Mouse (Mus musculus): Measurements from ENCODE around the gene Commd7. TPM values are rescaled to one million over a fixed set of nuclear protein-coding genes. Genes with fewer than 3 reads are reported as not detected.
"Not testable (repeated sequence)": the region's sequence is repeated elsewhere in the genome, so short reads cannot be mapped to it uniquely, and the experiment has no call there.

Gene Commd7
- total RNA-seq (2015; ENCODE audit: low replicate concordance) (9.2 and 18.8 TPM in 2 replicates), total RNA-seq (2017; ENCODE audit: low replicate concordance) (2.4 and 4.3 TPM in 2 replicates)

DNA sequence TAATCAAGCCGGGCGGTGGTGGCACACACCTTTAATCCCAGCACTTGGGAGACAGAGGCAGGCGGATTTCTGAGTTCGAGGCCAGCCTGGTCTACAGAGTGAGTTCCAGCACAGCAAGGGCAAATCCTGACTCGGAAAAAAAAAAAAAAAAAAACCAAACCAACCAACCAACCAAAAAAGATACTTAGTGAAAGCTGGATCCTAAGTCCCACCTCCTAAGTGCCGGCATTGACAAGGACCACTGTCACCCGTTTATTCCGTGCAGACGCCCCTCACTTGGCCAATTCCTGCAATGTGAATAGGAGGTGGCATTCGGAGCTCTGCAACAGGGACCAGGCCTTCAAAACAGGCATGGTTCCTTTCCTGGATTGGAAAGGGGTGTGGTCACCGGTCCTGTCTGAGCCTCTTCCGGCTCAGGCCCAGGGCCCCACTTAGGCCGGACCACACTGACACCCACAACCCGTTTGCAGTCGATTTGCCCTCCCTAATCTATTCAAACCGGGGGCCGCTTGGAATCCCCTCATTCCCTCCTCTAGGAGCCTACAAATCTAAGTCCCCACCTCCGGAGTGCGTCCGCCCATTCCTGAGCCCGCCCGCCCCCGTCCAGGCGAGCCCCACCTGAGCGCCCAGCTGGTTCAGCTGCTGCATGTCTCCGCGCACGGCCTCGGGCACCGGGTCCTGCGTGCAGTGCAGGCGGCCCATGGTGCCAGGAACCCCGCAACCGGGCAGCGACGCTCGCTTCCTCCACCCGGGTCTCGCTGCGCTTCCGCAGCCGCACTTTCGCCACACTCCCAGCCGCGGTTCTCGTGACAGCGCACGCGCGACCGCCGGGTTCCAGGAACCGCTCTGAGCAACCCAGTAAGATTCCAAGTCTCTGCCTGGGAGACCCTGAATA is at the start of gene Commd7:
Commd7 (minus strand) TSS at position 806 of the 895 bp plus-strand sequence.
- peak; percentile 82 for ATAC-seq (replicated peaks; ENCODE audit: low FRiP score, poor library complexity, severe bottlenecking)

DNA sequence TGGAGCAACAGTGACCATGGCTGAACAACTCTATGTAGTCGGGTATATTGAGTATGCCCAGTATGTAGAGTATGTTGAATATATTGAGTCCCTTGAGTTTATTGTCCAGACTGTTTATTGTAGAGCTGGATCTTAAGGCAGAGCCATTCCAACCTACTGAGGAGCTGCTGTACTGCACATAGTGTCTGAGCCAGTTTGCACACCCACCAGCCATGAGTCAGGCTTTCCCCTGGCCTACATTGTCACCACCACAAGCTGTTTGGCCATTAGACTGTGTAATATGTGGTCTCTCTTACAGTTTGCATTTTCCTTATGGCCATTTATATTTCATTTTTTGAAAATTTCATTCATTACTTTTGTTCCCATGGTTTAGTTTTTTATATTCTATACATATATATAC is 47.4 kb upstream of the Commd7 start:
- ATAC-seq (replicated peaks; ENCODE audit: low FRiP score, poor library complexity, severe bottlenecking): no peak

DNA sequence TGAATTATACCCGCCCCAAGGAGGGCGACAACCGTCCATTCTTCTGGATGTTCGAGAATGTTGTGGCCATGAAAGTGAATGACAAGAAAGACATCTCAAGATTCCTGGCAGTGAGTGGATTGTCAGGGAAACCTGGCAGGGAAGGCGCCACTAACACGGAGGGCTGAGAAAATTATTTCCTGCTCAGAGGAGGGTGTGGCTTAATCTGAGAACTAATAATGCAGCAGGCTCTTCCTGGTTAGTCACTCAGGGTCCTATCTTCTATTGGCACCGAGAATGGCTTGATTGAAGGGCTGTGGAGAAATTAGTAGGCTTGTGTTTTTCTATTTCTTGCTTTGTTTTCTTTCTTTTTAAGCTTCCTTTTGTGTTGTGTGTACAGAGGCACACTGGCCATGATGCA is 45.0 kb upstream of the Commd7 start:
- no peak for ATAC-seq (replicated peaks; ENCODE audit: low FRiP score, poor library complexity, severe bottlenecking)

DNA sequence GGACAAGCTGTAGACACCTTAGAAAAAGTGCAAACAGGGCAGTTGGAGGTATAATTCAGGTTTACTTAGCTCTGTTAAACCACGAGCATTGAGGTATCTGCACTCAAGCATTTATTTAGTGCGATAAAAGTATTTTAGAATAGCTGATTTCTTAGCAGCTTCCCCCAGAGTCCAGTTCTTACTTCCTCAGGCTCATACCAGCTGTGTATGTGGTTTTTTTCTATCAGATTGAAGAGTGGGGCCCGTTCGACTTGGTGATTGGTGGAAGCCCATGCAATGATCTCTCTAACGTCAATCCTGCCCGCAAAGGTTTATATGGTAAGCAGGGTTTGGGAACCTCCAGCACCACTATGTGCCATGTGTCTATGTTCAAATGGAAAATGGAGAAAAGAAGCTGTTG is 44.4 kb upstream of the Commd7 start:
- ATAC-seq (replicated peaks; ENCODE audit: low FRiP score, poor library complexity, severe bottlenecking): no peak

DNA sequence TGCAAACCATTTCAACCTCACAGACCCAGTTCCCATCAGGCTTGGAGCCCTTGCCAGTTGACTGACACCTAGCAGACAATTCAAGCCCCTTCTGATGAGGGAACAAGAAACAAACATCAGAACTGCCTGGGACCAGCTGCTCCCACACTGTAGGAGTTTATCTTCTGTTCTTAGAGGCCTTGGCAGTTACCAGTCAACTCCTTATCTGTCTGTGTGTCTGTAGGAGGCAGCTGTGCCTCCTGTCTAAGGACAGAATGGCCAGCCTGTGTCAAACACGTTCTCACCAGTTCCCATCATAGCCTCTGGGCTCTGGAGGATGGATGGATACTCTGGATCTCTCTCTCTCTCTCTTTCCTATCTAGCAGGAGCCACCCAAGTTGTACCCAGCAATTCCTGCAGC is 42.8 kb upstream of the Commd7 start:
- ATAC-seq (replicated peaks; ENCODE audit: low FRiP score, poor library complexity, severe bottlenecking): not testable (repeated sequence)

DNA sequence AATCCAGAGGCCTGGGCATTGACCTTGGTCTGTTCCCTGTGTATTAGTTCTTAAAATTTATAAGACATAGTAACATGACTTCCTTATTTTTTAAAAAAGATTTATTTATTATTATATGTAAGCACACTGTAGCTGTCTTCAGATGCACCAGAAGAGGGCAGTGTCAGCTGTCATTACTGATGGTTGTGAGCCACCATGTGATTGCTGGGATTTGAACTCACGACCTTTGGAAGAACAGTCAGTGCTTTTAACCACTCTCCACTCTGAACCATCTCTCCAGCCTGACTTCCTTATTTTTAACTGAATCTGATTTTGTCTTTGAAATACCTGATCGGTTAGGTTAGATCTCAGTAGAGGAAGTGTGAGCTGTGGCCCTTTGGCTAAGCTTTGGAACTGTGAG is 40.0 kb upstream of the Commd7 start:
- no peak for ATAC-seq (replicated peaks; ENCODE audit: low FRiP score, poor library complexity, severe bottlenecking)

DNA sequence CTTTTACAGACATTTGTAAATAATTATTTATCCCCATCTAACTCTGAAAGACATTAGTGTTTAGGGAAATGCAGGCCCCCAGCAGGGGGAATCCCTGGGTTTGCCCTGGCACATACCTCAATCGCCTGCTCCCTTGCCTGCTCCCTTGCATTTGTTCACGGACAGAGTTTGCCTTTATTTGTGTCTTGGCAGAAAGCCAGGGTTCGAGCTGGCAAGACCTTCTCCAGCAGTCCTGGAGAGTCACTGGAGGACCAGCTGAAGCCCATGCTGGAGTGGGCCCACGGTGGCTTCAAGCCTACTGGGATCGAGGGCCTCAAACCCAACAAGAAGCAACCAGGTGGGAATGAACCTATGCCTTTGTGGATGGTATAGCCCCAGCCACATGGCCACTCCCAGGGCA is 37.5 kb upstream of the Commd7 start:
- no peak for ATAC-seq (replicated peaks; ENCODE audit: low FRiP score, poor library complexity, severe bottlenecking)

DNA sequence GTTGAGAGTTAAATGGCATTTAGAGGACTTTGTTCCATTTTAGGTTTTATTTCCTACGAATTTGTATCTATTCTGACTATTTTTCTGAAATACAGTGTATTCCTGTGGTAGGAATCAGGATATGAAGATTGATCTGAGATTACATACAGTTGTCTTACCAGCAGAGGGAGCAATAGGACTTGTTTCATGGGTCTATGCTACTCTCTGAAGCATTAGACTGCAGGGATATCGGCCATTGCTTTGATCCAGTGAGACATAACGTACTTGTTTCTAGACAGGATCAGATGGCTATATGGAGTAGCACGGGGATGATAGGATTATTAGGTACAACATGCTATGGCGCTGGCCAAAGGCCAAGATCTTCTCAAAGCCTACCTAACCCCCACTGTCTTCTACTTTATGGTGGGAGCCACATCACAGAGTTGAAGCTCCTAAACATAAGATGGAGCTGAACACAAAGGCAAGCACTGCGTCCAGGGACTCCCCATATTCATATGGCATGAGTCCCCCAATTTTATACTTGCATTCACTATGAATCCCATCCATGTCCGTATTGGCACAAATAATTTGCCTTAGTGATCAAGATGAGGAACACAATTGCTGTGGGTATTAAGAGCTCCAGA is 36.3 kb upstream of the Commd7 start:
- no peak for ATAC-seq (replicated peaks; ENCODE audit: low FRiP score, poor library complexity, severe bottlenecking)

DNA sequence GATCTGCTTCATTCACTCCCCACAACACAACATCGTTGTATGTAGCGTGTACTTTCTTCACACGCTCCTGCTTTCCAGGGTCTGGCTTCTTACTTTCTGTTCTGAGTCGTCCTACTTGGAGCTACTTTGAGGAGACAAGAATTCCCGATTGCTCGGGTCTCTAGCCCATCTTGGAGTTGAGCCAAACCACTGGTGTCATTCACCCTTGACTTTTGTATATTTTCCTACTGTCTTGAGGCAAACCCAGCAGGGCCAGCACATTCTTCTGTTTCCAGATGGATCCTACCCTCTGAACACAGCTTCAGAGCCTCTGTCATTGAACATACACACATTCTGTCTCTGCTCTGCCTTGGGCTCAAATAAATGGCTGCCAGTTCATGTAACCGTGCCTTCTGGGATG is 32.8 kb upstream of the Commd7 start:
- ATAC-seq (replicated peaks; ENCODE audit: low FRiP score, poor library complexity, severe bottlenecking): no peak

DNA sequence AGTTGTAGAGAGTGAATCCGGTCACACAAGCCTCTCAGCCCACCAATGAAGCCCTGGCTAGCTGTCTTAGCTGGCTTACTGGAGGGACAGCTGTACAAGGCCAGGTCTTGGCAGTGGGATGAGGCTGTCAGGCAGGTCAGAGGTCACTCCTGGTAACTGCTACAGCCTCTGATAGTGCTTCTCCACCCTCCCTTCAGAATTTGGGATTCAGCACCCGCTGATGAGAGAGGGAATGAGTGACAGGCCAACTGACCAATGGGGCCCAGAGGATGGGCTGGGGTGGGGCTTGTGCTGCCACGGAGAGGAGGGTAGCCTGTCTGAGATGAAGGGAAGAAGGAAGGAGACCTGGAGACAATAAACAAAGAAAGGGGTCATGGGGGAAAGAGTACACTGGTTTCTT is 28.0 kb upstream of the Commd7 start:
- ATAC-seq (replicated peaks; ENCODE audit: low FRiP score, poor library complexity, severe bottlenecking): no peak

DNA sequence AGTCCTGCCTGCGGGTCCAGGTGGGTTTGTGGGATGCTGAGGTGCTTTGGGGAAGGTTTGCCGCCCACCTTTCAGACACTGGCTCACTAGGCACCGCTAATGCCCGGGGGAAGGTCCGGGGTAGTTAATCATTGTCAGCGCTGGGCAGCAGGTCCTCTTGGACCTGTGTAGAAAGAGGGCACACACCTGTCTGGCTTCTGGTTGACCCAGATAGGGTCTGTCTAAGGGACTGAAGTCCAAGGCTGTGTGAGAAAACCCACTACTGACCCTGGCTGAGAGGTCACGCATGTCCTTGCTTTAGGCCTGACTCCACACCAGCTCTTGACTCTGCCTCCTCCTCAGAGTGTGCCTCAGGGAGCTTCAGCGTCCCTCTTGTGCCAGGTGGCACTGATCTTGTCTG is 25.1 kb upstream of the Commd7 start:
- not testable (repeated sequence) for ATAC-seq (replicated peaks; ENCODE audit: low FRiP score, poor library complexity, severe bottlenecking)

DNA sequence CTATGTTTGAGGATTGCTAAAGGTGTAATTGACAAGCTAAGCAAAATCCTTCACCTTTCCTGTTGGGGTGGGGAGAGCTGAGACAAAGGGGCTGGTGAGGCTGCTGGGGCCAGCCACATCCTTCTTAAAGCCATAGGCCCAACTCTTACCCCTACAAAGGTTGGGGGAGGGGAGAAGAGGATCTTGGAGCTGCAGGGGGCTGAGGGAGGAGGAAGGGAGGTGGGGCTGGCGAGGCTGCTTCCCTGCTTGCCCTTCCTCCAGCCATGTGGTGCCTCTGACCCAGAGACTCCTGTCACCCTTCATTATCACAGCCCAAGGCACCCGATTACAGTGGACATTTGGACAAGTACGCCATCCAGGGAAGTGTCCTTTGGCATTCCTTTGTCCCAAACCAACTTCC is 19.1 kb upstream of the Commd7 start:
- no peak for ATAC-seq (replicated peaks; ENCODE audit: low FRiP score, poor library complexity, severe bottlenecking)

DNA sequence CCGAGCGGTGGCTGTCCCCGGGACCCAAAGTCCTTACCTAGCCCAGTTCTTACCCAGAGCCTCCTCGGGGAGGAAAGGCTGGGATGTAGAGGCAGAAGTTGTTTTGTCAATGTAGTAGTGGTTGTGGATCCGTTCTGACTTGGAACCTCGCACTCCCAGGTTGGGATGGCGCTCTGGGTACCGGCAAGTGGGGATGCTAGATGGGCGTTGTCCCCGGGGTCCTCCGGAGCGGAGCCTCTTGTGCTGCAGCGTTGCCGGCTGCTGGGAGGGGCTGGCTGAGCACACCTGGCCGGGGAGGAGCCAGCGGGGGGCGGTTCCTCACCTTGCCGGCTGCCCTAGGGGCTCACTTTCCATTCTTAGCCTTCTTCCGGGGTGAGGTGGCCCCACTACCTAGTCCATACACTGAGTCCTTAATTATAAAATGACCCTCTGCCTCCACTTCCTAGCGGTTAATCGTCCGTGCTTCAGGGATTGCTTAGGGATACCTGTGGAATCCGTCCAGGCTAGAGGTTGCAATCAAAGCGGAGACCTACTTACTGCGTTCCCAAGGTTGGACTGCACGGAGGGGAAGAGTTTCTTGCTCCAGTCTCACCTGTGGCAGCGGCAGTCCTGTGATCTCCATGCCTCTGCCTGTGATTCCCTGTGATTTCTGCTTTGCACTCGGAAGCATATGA is 17.6 kb upstream of the Commd7 start:
- peak; percentile 28 for ATAC-seq (replicated peaks; ENCODE audit: low FRiP score, poor library complexity, severe bottlenecking)

DNA sequence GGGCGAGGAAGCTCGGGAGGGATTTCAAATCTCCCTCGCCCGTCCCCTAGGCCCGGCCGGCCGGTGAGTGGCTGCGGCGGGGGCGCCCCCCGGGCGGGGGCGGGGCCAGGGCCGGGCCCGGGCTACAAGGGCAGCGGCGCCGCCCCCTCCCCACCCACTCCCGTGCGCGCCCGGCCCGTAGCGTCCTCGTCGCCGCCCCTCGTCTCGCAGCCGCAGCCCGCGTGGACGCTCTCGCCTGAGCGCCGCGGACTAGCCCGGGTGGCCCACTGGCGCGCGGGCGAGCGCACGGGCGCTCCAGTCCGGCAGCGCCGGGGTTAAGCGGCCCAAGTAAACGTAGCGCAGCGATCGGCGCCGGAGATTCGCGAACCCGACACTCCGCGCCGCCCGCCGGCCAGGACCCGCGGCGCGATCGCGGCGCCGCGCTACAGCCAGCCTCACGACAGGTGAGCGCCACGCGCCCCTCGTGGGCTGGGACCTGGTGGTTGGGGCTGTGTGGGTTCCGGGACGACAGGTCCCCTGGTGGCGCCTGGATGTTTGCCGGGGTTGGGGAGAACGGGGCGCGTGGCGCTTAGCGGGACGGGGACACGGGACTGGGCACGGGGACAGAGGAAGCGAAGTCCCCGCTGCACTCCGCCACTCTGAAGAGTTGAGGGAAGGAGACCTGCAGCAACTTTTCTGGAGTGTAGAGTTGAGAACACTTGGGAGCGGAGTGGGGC is 16.9 kb upstream of the Commd7 start, which contains the start of gene Dnmt3b:
Dnmt3b (plus strand) TSS at position 153 of the 716 bp plus-strand sequence.
- no peak for ATAC-seq (replicated peaks; ENCODE audit: low FRiP score, poor library complexity, severe bottlenecking)

DNA sequence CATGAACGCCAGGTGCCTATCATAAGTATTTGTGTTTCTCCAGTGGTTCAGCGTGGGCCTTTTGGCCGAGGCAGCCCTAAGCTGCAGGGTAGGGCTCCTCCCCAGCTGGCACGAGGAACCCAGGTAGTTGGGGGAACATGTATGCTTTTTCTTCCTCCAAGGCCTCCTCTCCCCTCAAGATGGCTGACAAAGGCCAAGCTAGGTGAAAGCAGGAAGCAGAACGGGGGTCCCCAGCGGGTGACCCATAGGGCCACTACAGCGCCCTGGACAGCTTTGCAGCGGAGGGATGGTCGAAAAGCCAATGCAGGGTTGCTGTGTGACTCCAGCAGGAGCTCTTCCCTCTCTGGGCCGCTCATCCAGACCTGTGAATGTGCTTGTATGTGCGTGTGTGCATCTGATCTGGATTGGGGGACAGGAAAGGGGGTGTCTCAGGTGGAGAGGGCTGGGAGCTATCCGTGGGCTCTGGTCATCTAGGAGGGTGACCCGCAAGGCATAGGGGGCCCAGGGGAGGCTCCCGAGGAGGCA is 16.3 kb upstream of the Commd7 start:
- no peak for ATAC-seq (replicated peaks; ENCODE audit: low FRiP score, poor library complexity, severe bottlenecking)

DNA sequence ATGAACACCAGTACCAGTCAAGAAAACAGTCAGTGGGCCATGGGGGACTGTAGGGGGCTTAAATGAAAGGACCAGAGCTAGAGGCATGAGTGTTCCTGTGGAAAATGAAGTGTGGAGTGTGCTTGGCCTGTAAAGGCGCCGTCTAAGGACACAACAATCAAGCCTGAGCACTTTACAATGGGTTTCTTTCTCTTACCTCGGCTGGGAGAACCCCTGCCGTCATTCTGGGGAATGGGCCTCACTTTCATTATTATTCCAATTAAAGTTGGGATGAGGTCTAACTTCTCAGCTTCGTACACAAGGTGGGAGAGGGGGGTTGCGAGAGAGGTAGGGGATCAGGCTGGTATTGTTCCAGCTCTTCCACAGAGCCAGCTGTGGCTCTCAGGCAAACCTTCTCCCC is 10.4 kb upstream of the Commd7 start:
- no peak for ATAC-seq (replicated peaks; ENCODE audit: low FRiP score, poor library complexity, severe bottlenecking)

DNA sequence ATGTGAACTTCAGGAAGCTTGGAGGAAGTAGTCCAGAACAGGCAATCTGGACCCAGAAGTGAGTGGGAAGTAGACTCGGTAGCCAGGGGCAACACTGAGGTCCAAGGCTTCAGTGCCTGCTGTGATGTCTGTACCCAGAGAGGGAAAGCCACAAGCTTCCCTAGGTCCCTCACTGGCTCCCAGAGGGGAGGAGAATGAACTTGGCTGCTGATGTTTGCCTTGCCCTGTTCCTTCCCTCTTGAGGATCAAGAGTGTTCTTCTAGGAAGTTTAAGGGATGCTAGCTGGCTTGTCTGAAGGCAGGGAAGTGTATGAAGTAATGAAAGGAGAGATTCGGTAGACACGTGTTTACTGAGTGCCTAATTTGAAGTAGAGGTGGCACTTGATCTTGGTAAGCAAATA is 9.9 kb upstream of the Commd7 start:
- ATAC-seq (replicated peaks; ENCODE audit: low FRiP score, poor library complexity, severe bottlenecking): no peak

DNA sequence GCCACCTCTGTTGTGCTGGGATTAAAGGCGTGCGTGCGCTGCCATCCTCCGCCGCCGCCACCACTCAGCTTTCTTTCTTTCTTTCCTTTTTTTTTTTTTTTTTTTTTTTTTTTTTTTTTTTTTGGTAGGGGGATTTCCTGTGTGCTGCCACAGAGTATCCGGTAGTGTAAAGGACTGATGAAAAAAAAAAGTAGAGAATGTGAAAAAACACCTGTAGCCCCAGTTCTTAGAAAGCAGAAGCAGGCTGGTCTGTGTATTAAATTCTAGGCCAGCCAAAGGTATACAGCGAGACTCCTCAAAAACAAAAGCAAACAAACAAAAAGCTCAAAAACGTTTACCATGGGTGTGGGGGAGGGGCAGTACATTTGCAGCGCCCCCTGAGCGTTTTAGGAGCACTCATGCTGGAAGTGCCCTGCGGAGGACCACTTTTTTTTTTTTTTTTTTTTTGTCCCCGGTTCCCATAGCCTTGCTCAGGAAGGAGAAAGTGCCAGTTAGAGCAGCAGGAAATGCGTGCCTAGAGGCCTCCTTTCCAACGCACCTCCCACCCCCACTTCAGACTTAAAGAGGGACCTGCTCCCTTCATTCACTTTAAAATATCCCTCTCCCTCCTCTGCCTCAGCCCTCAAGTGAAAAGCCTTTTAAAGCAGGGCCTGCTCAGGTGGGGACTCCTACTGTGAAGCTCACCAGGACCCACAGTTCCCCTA is 6.5 kb upstream of the Commd7 start:
- ATAC-seq (replicated peaks; ENCODE audit: low FRiP score, poor library complexity, severe bottlenecking): no peak

DNA sequence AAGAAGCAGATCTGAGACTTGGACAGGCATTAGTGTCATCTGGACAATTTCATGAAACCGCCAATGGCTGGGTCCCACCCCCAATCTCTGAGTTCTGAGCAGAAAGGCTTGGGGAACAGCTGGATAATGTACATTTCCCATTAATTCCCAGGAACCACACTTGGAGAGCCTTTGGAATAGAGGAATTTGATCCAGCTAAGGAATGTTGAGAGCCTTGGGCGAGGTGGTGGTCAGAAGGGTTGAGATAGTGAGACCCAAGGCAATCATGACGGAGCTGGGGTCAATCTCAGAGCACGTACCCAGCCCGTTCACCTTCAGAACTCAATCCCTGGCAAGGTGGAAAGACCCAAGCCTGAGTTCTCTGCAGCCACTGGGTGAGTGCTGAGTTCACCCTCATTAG is 678 bp upstream of the Commd7 start:
- ATAC-seq (replicated peaks; ENCODE audit: low FRiP score, poor library complexity, severe bottlenecking): no peak

All from erythroblast, adult 5-6 weeks (primary cell).